Mouse (Mus musculus) ES-Bruce4 (cell line): ENCODE results near the gene Ambra1.

Experiments
- CTCF ChIP-seq: IDR thresholded peaks from one replicate; pipeline ENCODE4 v1.8.1; 2011; ENCODE audit warnings: low read depth, low read length
- POLR2A ChIP-seq: IDR thresholded peaks from one replicate; pipeline ENCODE4 v1.8.1; 2011; ENCODE audit warnings: low read length; ENCODE audit not compliant: insufficient read depth

DNA sequence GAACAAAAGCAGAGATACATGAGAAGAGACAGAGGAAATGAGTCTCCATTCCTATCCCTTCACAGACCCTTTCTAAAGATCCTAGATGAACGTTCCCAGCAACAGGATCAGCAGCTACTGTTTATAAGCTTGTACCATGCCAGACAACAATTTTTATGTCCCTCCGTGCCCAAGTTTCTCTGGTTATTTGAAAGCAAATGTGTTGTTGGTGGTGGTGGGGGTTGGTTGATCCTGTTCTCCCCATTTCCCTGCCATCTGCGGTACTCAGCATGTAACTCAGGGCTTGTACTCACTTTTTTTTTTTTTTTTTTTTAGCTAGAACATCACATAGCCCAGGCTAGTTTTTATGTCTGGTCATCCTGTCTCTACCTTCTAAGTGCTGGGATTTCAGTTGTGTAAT, 169.2 kb downstream of the Ambra1 start:
- TF ChIP-seq CTCF (no peak), POLR2A (no peak)
